Mouse (Mus musculus): Measurements from ENCODE around the gene Sys1.

DNA sequence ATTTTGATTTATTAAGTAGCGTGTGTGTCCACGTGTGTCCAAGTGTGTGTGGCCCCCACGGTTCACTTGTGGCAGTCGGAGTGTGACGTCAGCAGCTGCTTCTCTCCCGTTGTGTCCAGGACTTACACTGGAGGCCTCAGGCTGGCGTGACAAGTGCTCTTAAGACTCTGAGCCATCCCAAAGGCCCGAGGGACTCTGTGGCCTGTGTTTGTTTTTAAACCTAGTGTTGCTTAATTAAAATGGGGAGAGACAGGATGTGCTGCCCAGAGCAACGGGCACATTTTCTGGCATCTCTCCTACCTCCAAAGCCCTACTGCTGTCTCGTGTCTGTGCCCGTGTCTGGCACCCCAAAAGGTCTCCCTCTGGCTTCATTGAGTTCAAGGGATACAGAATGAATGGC lies 33.3 kb upstream of the Sys1 start:
- TF ChIP-seq POLR2A (IDR thresholded peaks at IDR 0.05; ENCODE audit: borderline replicate concordance, low read depth, low read length) (no peak), CTCF (IDR thresholded peaks at IDR 0.05; ENCODE audit: low read depth, low read length) (no peak)

Data from bone marrow macrophage, adult 2 months (primary cell).